Comparison of ENCODE assay signal across 8 mouse cellular contexts in the genomic region with DNA sequence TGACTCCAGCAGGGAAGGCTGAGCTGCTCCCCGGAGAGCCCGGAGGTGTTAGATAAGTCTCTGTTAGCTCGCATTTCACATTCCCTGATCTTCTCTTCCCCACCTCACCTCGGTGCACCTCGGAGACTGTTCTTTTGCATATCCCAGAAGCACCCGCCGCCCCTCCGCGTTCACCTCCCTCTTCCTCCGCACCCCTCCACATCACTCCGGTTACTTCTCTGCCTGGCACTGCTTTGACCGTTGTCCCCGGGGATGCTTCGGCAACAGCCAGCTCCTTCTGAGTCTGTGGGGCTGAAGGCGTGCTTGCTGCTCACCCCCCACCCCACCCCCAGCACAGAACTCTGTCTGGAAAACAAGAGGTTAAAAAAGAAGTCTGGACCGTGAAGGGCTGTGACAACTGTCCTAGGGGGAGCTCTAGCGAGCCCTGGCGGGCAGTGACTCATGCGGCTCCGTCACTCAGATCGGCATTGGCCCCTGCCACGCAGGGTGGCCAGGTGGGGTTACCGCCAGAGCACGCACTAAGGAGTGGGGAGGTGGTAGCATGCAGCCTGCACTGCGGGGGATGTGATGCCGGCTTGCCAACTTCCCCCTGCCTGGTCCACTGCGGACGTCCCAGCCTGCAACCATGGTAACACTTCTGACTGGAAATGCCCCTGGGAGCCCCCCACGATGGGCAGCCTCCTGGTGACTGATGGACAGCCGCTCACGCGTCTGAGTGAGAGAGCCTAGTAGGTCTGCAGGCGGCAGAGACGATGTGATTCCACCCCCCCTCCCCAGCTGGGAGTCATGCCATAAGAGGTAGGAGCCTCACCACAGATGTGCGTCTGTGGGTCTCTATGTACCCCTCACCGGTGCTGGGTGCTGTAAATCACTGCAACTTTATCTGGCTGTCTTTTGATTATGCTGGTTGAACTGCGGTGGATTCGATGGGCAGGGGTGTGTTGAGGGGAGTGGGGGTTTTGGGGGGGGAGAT.
DNase-seq lines count a peak whose midpoint lies in the region; ATAC-seq lines count a peak whose summit lies in the region.

No protein-coding gene starts in this region.

- 0 out of 2 replicates have a peak, but pooled peaks have one; percentile 31 for ATAC-seq in heart, embryonic 11.5 days (replicated peaks; ENCODE audit: insufficient number of reproducible peaks, low FRiP score, low TSS enrichment)
- peak; percentile 38; the same call in 1 of the 2 replicates for ATAC-seq in liver, embryonic 15.5 days (ENCODE audit: insufficient read depth)
- peak; percentile 77 for ATAC-seq in neural tube, embryonic 15.5 days (ENCODE audit: low FRiP score)
- no peak for ATAC-seq in megakaryocyte, adult 5-6 weeks (ENCODE audit: poor library complexity, severe bottlenecking)

- H3K4me3 ChIP-seq in heart, embryonic 11.5 days (ENCODE audit: low read depth, low read length): peak overlapping the region; percentile 32
- peak overlapping the region; percentile 38 for H3K4me3 ChIP-seq in liver, embryonic 15.5 days (replicated peaks)
- H3K4me3 ChIP-seq in neural tube, embryonic 15.5 days (replicated peaks): peak overlapping the region; percentile 52

- WGBS in heart, embryonic 11.5 days (ENCODE audit: insufficient replicate concordance): 6% methylated on average over 37 of the region's 38 CpGs
- 52% methylated on average over 38 of the region's 38 CpGs for WGBS in liver, embryonic 15.5 days (ENCODE audit: insufficient replicate concordance)
- 5% methylated on average over 38 of the region's 38 CpGs for WGBS in neural tube, embryonic 15.5 days

- H3K9ac ChIP-seq in heart, embryonic 11.5 days (ENCODE audit: low read depth, low read length): no peak overlapping the region
- H3K9ac ChIP-seq in liver, embryonic 15.5 days: no peak overlapping the region
- peak overlapping the region; percentile 46 for H3K9ac ChIP-seq in neural tube, embryonic 15.5 days (replicated peaks)

- H3K4me2 ChIP-seq in heart, embryonic 11.5 days: peak overlapping the region; percentile 75
- H3K4me2 ChIP-seq in liver, embryonic 15.5 days: peak overlapping the region; percentile 50
- H3K4me2 ChIP-seq in neural tube, embryonic 15.5 days: peak overlapping the region; percentile 81

- H3K9me3 ChIP-seq in heart, embryonic 11.5 days (replicated peaks; ENCODE audit: control insufficient read depth, low read length): no peaks in the 10 kb centered on the region
- H3K9me3 ChIP-seq in liver, embryonic 15.5 days (replicated peaks): no peaks in the 10 kb centered on the region
- H3K9me3 ChIP-seq in neural tube, embryonic 15.5 days (replicated peaks): no peaks in the 10 kb centered on the region

- H3K27ac ChIP-seq in heart, embryonic 11.5 days (ENCODE audit: low read depth, low read length): no peak overlapping the region
- H3K27ac ChIP-seq in liver, embryonic 15.5 days (replicated peaks): no peak overlapping the region
- peak overlapping the region; percentile 73 for H3K27ac ChIP-seq in neural tube, embryonic 15.5 days (replicated peaks)

- DNase-seq in heart, adult 11 months: peak; percentile 92
- no peak for DNase-seq in heart, adult 8-10 months (ENCODE audit: low spot score)
- DNase-seq in embryo, embryonic 11 days: peak; percentile 65
- DNase-seq in kidney, postnatal 14 days: peak; percentile 27

- H3K27me3 ChIP-seq in heart, embryonic 11.5 days (ENCODE audit: control insufficient read depth, insufficient read depth, low read length): no peaks in the 10 kb centered on the region
- H3K27me3 ChIP-seq in liver, embryonic 15.5 days: no peaks in the 10 kb centered on the region
- H3K27me3 ChIP-seq in neural tube, embryonic 15.5 days (replicated peaks): no peaks in the 10 kb centered on the region

- H3K4me1 ChIP-seq in heart, embryonic 11.5 days (ENCODE audit: control insufficient read depth, insufficient read depth, low read length): peaks cover 21% of the 10 kb centered on the region
- H3K4me1 ChIP-seq in liver, embryonic 15.5 days (replicated peaks): peaks cover 8% of the 10 kb centered on the region; the same call in 1 of the 2 replicates
- H3K4me1 ChIP-seq in neural tube, embryonic 15.5 days: peaks cover 38% of the 10 kb centered on the region

- no peaks in the 10 kb centered on the region; the same call in 1 of the 2 replicates for H3K36me3 ChIP-seq in heart, embryonic 11.5 days (ENCODE audit: control insufficient read depth, insufficient read depth, low read length)
- peaks cover 60% of the 10 kb centered on the region for H3K36me3 ChIP-seq in liver, embryonic 15.5 days (replicated peaks)
- H3K36me3 ChIP-seq in neural tube, embryonic 15.5 days: no peaks in the 10 kb centered on the region
